Mouse (Mus musculus): ENCODE results near the gene Osbp2.

Gene Osbp2

DNA sequence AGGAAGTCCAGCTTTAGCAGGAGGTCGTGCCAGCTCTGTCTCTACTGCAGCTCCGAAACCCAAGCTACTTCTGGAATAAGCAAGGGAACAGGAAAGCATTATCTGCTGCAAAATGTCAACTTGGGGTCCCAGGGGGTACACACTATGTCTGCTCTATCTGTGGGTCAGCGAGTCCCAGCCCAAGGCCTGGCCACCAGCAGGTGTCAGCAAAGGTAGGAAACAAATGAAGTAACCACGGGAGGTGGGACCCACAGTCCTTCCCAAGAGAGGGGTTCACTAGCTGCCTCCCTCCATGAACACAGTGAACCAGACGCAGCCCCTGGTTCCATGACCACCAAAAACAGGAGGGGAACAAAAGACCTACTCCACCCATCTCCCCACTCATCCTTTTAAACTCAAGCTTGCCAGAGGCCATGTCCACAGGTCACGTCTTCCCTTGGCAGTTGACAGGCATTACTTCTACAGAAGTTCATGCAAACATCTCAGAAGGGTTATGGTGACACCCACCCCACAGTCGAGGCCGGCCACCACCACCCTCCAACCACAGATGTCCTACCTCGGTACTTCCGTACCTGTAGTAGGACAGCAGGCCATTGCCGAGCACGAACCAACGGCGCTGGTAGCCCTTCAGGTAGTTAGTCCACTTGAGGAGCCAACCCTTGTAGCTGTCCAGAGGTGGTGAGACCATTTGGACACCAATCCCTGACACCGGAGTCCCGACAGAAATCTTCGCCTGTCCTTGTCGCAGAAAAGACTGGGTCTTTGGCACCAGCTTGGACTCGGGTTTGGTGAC, 846 bp downstream of the Osbp2 start:
- no peak for DNase-seq (ENCODE audit: low spot score in 2 of 2)

DNA sequence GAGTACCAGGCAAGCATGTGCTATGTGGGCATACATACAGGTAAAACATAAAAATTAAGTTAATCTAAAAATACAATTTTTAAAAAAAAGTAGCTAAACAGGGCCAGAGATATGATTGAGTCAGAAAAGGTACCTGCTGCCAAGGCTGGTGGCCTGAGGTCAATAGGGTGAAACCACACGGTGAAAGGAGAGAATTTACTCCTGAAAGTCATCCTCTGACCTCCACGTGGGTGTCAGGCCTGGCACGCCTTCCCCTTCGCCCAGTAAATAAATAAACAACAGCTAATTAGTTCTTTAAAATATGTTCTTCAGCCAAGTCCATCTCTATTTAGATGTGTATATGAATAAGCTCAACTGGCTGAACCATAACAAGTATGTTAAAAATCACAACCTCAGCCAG, 3.3 kb downstream of the Osbp2 start:
- no peak for DNase-seq (ENCODE audit: low spot score in 2 of 2)

DNA sequence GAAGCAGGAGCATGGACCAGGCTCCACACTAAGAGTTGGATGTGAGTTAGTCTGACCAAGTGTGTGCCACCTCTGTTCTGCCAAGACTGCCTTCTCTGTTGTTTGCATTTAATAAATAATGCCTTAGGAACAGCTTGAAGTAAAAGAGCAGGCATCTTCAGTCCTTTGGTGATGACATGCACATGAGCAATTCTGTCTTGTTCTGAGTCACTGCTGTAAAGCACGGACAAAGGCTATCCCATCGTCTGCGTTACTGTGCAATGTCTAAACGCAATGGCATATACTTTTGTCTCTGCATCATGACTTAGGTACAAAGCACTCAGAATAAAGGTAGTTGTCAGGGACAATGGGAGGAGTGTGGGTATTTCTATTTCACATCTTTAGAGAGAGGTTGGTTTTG, 3.9 kb downstream of the Osbp2 start:
- no peak for DNase-seq (ENCODE audit: low spot score in 2 of 2)

DNA sequence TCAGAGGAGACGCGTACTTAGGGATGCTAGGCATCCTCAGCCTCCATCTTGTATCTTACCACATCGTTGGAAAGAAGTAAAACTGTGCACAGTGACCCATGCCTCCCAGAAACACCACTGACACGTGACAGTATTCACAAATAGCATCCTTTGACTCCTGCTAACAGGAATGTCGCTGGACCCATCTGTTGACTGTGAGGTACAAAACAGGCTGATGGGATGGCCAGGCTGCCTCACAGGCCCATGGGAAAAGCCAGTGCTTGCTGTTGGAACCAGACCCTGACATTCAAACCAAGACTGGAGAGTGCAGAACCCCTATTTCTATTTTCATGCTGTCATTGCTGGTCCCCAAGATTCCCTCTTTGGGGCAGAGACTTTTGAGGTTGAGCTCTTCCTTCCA, 5.8 kb downstream of the Osbp2 start:
- DNase-seq (ENCODE audit: low spot score in 2 of 2): no peak

DNA sequence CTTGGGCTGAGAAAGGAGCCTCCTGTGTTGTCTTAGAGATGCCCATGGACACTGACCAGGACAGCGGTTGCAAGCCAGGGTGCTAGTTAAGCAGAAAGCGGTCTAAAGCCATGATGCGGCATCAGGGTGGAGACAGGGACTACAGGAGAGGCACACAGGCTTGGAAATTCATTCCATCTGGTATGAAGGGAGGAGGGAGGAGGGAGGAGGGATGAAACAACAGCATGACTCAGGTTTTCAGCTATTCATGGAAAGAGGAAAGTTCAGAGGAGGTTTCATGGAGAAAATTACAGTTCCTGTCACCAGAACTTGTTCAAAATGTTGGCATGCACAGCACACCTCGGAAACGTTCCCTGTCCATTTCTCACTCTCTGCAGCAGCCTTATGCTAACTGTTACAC, 7.9 kb downstream of the Osbp2 start:
- no peak for DNase-seq (ENCODE audit: low spot score in 2 of 2)

DNA sequence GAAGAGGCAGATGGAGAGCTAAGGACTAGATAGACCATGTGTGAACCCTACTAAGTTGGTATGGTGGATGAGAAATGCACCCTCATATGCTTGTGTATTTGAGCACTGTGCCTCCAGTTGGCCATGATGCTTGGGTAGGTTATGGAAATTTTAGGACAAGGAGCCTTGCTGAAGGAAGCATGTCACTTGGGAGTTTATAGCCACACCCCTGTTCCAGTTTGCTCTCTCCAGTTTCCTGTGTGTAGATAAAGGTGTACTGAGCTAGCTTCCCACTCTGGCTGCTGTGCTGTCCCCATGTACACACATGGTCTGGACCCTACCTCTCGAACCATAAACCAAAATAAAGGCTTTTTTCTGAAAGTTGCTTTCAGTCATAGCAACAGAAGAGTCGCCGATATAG, 9.5 kb downstream of the Osbp2 start:
- DNase-seq (ENCODE audit: low spot score in 2 of 2): no peak

DNA sequence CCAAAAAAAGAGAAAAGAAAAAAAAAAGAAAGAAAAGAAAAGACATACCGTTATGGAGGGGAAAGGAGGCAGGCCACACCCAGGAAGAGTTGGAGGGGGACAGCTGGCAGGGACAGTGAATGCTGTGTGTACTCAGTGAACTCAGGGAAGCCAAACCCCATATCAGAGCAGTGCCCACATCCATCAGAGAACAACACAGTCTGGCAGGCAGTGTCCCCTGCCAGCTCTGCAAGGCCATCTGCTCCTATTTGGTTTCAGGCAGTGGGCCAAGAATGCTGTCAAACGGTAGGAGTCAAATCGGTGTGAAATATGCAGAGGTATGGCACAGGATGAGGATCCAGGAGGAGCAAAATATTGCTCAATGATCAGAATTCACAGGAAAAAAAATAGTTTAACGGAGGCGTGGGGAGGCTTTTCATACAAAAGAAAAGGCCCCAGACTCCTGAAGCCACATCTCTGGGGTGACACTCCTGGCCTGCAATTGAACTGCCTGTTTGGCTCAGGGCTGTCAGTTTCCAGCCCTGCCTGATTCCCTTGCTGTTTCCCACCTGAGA, 10.1 kb downstream of the Osbp2 start:
- peak; percentile 27 to 42 for DNase-seq (ENCODE audit: low spot score in 2 of 2)

DNA sequence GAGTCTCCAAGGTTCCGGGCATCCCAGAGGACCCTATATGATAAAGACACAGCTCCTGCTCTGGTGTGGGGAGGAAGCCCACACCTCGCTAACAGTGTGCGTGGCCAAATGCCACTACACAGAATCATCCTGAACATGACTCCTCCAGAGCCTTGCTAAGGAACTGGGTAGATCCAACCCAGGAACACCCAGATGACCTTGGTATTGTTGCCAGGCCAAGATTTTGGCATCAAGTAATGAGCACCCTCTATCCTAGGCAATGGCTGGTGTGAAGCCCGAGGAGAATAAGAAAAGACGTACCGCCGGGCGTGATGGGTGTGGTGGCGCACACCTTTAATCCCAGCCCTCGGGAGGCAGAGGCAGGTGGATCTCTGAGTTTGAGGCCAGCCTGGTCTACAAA, 10.7 kb downstream of the Osbp2 start:
- DNase-seq (ENCODE audit: low spot score in 2 of 2): no peak

DNA sequence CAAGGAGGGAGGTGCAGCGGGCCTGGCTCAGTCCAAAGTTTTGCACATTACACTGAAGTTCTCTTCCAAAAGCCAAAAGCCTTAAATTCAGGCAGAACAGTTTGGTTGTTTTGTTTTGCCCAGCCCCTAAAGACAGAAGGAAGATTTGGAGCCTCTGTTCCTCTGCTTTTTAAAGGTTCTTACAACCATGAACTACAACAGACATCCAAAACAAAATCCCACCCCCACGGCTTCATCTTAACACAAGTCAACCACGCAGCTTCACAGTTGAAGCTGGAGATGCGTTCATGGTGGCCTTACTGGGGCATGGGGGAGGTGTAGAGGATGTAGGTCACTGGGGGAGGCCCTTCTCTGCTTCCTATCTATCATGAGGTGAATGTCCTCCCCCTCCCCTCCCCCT, 11.8 kb downstream of the Osbp2 start:
- no peak for DNase-seq (ENCODE audit: low spot score in 2 of 2)

DNA sequence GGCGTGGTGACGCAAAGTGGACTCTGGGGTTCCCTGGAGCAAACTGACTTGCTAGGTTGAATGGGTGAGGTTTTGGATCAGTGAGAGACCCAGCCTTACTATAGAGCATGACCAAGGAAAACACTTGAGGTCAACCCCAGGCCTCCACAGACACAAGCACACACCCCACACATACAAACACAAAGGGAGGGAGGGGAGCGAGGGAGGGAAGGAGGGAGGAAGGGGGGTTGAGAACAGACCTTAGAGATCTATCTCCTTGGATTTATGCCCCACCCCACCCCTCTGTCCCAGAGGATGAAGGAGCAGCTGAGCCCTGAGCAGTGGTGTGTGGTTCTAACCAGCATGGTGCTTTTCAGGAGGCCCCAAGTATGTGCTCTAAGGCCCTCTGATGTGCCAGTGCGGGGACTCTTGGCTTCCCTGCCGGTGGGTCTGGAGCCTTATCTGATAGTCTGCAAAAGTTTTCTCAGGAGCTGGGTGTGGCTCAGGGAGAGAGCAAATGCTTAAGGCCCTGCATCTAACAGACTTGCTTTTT, 12.9 kb downstream of the Osbp2 start:
- DNase-seq (ENCODE audit: low spot score in 2 of 2): no peak

DNA sequence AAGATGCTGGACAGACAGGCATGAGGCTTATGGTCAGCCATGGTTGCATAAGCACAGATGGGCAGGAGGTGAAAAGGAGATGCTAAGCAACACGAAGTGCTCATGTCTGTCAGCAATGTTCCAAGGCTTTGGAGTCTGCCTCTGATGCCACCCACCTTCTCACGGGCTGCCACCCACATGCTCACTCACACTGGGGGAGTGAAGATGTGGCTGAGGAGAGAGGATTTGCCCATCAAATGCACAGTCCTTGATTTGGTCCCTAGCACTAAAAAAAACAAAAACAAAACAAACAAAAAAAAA, 13.4 kb downstream of the Osbp2 start:
- no peak for DNase-seq (ENCODE audit: low spot score in 2 of 2)

DNA sequence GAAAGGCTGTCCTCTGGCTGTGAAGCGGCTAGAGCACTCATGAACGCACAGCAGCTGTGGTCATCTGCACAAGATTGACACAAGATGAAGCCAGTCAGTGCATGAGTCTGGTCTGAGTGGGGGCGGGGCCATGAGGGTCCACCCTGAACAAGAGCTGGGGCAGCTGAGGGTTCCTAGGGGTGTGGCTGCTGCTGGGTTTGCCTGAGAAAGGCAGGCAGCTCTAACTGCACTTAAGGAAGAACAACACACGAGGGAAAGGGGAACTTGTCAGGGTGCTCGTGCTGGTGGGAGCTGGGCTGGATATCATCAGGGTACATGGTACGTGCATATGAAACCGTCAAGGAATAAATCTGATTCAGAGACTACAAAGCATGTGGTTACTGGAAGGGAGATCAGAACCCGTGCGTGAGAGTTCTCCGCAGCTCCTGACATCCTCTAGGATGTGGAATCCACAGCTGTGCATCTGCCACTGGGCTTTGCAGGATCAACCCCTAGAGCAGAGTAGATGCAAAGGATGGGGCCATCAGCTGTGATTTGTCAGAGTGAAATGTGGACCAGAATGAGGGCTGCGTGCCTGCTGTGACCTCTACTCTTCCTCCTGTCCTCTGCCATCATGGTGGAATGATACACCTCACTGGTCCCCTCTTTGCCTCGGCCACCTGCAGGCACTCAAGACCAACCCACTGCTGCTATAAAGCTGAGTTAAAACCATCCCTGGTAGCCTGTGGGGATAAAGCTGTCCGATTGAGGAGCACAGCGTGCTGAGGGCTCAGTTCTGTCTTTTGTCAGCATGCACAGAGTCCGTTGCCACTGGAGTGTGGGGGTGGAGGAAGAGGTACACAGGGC, 14.0 kb downstream of the Osbp2 start:
- DNase-seq (ENCODE audit: low spot score in 2 of 2): no peak

DNA sequence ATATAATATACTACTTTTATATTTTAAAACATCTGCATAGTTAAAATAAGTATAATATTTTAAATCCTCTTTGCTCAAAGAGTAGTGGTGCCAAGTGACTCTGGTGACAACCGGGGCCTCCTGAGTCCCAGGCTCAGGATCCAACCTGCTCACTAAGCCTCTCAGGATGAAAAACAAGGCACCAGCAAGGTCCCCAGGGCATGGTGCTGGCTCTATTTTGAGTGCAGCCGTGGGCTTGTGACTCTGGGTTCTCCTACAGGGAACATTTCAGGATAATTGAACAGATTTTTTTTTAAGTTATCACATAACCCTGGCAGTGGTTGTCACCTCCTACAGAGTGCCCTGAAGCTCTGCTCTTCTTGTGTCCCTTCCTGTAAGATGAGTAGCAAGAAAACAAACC, 17.4 kb downstream of the Osbp2 start:
- DNase-seq (ENCODE audit: low spot score in 2 of 2): no peak

DNA sequence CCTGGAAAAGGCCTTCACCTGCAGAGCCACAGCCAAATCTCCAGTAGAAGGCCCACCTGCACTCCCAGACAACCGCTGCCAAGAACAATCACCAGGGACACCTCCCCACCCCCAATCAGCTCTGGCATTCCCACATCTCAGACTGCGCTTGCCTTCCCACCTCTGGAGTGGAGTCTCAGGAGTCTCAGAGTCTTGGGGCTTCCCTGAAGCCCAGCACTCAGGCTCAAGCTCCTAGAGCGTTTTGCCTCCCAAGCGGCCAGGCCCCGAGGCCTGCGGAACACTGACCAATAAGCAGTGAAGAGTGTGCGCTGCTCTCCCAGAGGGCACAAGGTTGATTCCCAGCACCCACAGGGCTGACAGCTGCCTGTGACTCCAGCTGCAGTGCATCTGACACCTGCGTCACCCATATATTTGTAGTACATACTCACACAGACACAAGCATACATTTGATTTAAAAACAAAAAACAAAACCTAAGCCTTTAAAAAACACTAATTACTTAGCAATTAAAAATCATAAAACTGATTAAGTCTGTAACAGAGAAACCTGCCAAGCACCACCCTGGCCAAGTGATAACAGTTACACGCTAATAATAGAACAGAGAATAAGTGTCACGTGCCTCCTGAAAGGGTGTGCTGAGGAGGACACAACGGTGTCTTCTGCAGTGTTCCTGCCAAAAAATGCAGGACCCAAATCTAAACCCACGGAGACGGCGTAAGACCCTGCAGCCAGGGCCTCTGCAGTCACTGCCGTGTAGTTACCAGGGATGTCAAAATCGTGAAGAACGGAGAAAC, 19.6 kb downstream of the Osbp2 start:
- no peak for DNase-seq (ENCODE audit: low spot score in 2 of 2)

DNA sequence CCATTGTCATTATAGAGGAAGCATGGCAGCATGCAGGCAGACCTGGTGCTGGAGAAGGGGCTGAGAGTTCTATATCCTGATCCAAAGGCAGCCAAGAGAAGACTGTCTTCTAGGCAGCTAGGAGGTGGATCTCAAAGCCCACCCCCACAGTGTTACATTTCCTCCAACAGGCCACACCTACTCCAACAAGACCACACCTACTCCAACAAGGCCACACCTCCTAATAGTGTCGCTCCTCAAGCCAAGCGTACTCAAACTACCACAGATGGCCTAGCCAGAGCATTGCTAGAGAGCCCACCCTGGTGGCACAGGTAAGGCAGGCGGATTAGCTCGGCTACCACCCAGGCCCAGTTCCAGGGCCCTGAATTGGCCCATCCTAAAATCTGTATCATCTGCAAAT, 28.4 kb downstream of the Osbp2 start:
- no peak for DNase-seq (ENCODE audit: low spot score in 2 of 2)

DNA sequence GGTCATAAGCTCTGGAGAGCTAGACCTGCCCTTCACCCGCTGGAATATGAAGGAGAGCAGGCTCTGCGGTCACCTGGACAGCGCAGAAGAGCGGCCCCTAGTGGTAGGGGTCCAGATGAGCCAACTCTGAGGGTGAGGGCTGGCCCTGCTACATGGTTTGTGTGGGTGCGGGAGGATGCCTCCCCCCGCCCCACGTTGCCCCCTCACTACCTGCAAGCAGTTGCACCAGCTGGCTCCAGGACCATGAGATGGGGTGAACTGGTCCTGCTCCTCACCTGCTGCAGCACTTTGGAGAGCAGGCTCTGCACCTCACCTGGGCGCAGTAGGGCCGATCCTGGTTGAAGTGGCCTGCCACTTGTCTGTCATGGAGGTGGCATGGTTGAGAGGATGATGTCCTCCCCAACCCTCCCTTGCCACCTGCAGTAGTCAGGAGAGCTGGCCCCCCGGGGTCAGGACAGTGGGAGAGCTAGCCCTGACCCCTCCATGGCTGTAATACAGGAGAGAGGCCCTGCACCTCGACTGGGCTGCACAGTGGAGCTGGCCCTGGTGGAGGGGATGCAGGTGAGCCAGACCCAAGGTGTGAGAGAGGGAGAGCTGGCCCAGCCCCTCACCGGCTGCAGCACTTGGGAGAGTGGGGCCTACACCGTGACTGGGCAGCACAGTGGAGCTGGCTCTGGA, 29.1 kb downstream of the Osbp2 start:
- DNase-seq (ENCODE audit: low spot score in 2 of 2): no peak

DNA sequence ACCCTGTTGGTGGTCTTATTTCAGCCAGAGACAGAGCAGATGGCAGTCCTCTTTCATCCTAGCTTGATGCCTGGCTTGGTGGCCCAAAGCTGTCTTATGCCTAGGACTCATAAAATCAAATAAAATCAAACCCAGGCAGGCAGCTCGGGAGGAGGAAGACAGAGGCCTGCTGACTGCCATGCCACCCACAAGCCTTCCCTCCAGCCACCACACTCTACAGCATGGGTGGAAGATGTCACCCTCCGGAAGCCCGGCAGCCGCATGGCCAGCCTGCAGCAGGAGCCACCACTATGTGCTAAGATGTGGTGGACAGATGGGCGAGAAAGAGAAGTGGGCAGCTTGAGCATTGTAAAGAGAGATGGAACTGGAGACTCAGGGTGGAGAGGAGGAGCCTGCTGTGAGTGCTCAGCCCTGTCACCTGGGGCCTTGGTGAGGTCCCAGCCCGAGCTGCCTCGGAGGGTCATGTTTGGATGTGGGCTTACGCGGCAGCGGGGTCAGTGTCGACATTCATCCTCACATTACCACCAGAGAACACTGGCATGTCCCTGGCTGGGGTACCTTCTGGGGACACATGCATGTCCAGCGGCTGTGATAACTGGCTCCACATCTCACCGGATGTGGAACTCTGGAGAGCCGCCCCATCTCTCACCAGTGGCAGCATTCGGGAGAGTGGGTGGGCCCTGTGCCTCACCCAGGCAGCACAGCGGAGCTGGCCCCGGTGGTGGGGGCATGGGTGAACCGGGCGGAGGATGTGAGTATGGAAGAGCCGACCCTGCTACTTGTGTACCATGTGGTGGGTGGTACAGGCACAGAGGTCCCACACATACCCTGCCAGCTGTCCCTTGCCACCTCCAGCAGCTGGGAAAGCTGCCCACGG, 29.9 kb downstream of the Osbp2 start:
- DNase-seq (ENCODE audit: low spot score in 2 of 2): no peak

DNA sequence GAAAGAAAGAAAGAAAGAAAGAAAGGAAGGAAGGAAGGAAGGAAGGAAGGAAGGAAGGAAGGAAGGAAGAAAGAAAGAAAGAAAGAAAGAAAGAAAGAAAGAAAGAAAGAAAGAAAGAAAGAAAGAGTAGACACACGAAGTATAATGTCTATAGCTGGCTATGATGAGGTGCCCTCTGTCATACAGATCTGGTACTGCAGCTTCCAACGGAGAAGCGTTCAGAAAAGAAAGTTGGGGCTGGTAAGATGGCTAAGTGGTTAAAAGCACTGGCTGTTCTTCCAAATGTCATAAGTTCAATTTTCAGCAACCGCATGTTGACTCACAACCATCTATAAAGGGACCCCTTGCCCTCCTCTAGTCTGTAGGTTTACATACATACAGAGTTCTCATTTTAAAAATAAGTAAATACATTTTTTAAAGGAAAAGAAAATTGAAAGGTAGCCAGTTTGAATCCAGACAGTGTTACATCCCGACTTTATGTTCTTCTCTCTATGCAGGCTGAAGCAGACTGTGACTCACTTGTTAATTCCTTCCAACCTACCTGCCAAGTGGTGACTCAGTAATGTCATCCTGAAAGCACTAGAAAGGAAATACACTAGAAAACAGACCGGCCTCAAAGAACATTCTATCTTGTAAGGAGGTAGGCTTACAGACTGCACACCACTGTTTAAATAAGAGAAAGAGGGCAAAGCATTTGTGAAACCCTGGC, 31.4 kb downstream of the Osbp2 start:
- no peak for DNase-seq (ENCODE audit: low spot score in 2 of 2)

DNA sequence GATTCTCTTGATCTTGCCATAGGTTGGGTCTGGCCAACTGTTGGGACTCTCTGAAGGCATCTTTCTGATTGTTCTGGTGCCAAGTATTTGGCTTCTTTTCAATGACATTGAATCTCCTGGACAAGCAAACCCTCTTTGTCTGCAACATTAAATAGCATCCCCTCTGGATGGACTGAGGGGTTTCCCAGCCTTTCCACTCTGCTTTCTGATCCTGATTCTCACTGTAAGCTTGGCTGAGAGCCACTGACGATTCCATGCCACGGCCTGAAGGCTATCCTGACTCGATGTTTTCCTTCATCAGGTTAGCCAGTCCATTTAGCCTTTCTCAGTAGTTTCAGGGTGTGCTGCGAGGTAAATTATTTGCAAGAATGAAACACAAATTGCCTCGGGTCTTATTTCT, 34.0 kb downstream of the Osbp2 start:
- no peak for DNase-seq (ENCODE audit: low spot score in 2 of 2)

DNA sequence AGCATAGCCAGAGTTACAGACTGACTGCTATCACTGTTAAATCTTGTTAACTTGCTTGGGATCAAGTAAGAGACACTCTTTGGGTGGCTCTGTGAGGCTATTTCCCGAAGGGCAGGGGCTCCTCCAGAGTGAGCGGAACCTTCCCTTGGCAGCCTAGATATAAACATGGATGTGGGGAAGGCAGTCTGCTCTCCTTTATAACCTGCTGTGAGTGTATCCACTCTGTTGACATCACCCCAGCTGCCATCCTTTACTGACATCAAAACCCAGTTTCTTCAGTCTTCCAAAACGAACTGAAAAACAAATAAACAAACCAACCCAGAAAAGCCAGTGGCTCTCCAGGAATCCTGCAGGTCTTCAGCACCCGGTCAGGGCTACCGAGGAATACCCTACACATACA, 39.6 kb downstream of the Osbp2 start:
- DNase-seq (ENCODE audit: low spot score in 2 of 2): no peak
